Mouse (Mus musculus): ENCODE measurements around the gene Zfp365. TPM values are rescaled to one million over a fixed set of nuclear protein-coding genes. Genes with fewer than 3 reads are reported as not detected.

The Zfp365 gene
- polyA plus RNA-seq, 1 experiment from 2014 or later: 1.9 TPM

GRCm38 (mm10) chr10:67898355-67898935 is 14.0 kb downstream of the Zfp365 start:
- Histone ChIP-seq H3K9me3 (replicated peaks) (no peaks in the 10 kb centered on the region), H3K4me1 (no peaks in the 10 kb centered on the region), H3K27me3 (ENCODE audit: low read depth, poor library complexity, severe bottlenecking) (no peaks in the 10 kb centered on the region), H3K4me3 (no peak overlapping the region), H3K27ac (no peak overlapping the region), H3K36me3 (no peaks in the 10 kb centered on the region)
- WGBS: 95% methylated on average over 9 of the region's 9 CpGs
- DNase-seq (ENCODE audit: low spot score): no peak

- no peak overlapping the region for H3K27ac ChIP-seq
- no peak overlapping the region for H3K4me3 ChIP-seq
- no peaks in the 10 kb centered on the region for H3K36me3 ChIP-seq
- H3K4me1 ChIP-seq: no peaks in the 10 kb centered on the region
- WGBS: 93% methylated on average over 6 of the region's 6 CpGs
- H3K9me3 ChIP-seq (replicated peaks): no peaks in the 10 kb centered on the region
- no peaks in the 10 kb centered on the region for H3K27me3 ChIP-seq (ENCODE audit: low read depth, poor library complexity, severe bottlenecking)
- DNase-seq (ENCODE audit: low spot score): no peak
Measured at GRCm38 (mm10) chr10:67897281-67897680, 15.2 kb downstream of the Zfp365 start.

GRCm38 (mm10) chr10:67894683-67895082 is 17.8 kb downstream of the Zfp365 start:
- Histone ChIP-seq H3K9me3 (replicated peaks) (no peaks in the 10 kb centered on the region), H3K4me3 (no peak overlapping the region), H3K36me3 (no peaks in the 10 kb centered on the region), H3K4me1 (no peaks in the 10 kb centered on the region), H3K27ac (no peak overlapping the region), H3K27me3 (ENCODE audit: low read depth, poor library complexity, severe bottlenecking) (no peaks in the 10 kb centered on the region)
- 93% methylated on average over 7 of the region's 7 CpGs for WGBS
- DNase-seq (ENCODE audit: low spot score): no peak

- Histone ChIP-seq H3K36me3 (no peaks in the 10 kb centered on the region), H3K4me3 (no peak overlapping the region), H3K9me3 (replicated peaks) (no peaks in the 10 kb centered on the region), H3K27ac (no peak overlapping the region), H3K4me1 (no peaks in the 10 kb centered on the region), H3K27me3 (ENCODE audit: low read depth, poor library complexity, severe bottlenecking) (no peaks in the 10 kb centered on the region)
- WGBS: 77% methylated on average over 8 of the region's 8 CpGs
- no peak for DNase-seq (ENCODE audit: low spot score)
Measured at GRCm38 (mm10) chr10:67894059-67894458, 18.4 kb downstream of the Zfp365 start.

- no peaks in the 10 kb centered on the region for H3K9me3 ChIP-seq (replicated peaks)
- H3K36me3 ChIP-seq: no peaks in the 10 kb centered on the region
- DNase-seq (ENCODE audit: low spot score): no peak
- H3K27ac ChIP-seq: no peak overlapping the region
- no peaks in the 10 kb centered on the region for H3K27me3 ChIP-seq (ENCODE audit: low read depth, poor library complexity, severe bottlenecking)
- no peaks in the 10 kb centered on the region for H3K4me1 ChIP-seq
- H3K4me3 ChIP-seq: no peak overlapping the region
- WGBS: 89% methylated on average over 10 of the region's 10 CpGs
Measured at GRCm38 (mm10) chr10:67893226-67893625, 19.2 kb downstream of the Zfp365 start.

GRCm38 (mm10) chr10:67891126-67891525 is 21.3 kb downstream of the Zfp365 start:
- Histone ChIP-seq H3K4me3 (no peak overlapping the region), H3K36me3 (no peaks in the 10 kb centered on the region), H3K27me3 (ENCODE audit: low read depth, poor library complexity, severe bottlenecking) (no peaks in the 10 kb centered on the region), H3K9me3 (replicated peaks) (no peaks in the 10 kb centered on the region), H3K4me1 (no peaks in the 10 kb centered on the region), H3K27ac (no peak overlapping the region)
- 87% methylated on average over 6 of the region's 6 CpGs for WGBS
- no peak for DNase-seq (ENCODE audit: low spot score)

- Histone ChIP-seq H3K4me3 (no peak overlapping the region), H3K36me3 (no peaks in the 10 kb centered on the region), H3K27ac (no peak overlapping the region), H3K4me1 (no peaks in the 10 kb centered on the region), H3K9me3 (replicated peaks) (no peaks in the 10 kb centered on the region), H3K27me3 (ENCODE audit: low read depth, poor library complexity, severe bottlenecking) (no peaks in the 10 kb centered on the region)
- 94% methylated on average over 10 of the region's 10 CpGs for WGBS
- DNase-seq (ENCODE audit: low spot score): no peak
Measured at GRCm38 (mm10) chr10:67887971-67888370, 24.5 kb downstream of the Zfp365 start.

- WGBS: 96% methylated on average over 4 of the region's 4 CpGs
- Histone ChIP-seq H3K9me3 (replicated peaks) (no peaks in the 10 kb centered on the region), H3K36me3 (no peaks in the 10 kb centered on the region), H3K27me3 (ENCODE audit: low read depth, poor library complexity, severe bottlenecking) (no peaks in the 10 kb centered on the region), H3K4me3 (no peak overlapping the region), H3K4me1 (no peaks in the 10 kb centered on the region), H3K27ac (no peak overlapping the region)
- no peak for DNase-seq (ENCODE audit: low spot score)
Measured at GRCm38 (mm10) chr10:67880692-67881091, 31.8 kb downstream of the Zfp365 start.

GRCm38 (mm10) chr10:67871811-67872210 is 40.7 kb downstream of the Zfp365 start:
- Histone ChIP-seq H3K4me3 (no peak overlapping the region), H3K4me1 (no peaks in the 10 kb centered on the region), H3K36me3 (no peaks in the 10 kb centered on the region), H3K9me3 (replicated peaks) (no peaks in the 10 kb centered on the region), H3K27me3 (ENCODE audit: low read depth, poor library complexity, severe bottlenecking) (no peaks in the 10 kb centered on the region), H3K27ac (no peak overlapping the region)
- peak; percentile 61 for DNase-seq (ENCODE audit: low spot score)
- WGBS: 16% methylated on average over 2 of the region's 2 CpGs

- Histone ChIP-seq H3K27ac (no peak overlapping the region), H3K4me1 (no peaks in the 10 kb centered on the region), H3K4me3 (no peak overlapping the region), H3K27me3 (ENCODE audit: low read depth, poor library complexity, severe bottlenecking) (no peaks in the 10 kb centered on the region), H3K36me3 (no peaks in the 10 kb centered on the region), H3K9me3 (replicated peaks) (no peaks in the 10 kb centered on the region)
- 86% methylated on average over 3 of the region's 3 CpGs for WGBS
- DNase-seq (ENCODE audit: low spot score): no peak
Measured at GRCm38 (mm10) chr10:67868234-67868633, 44.2 kb downstream of the Zfp365 start.

- Histone ChIP-seq H3K27ac (no peak overlapping the region), H3K9me3 (replicated peaks) (no peaks in the 10 kb centered on the region), H3K36me3 (no peaks in the 10 kb centered on the region), H3K4me1 (no peaks in the 10 kb centered on the region), H3K27me3 (ENCODE audit: low read depth, poor library complexity, severe bottlenecking) (no peaks in the 10 kb centered on the region), H3K4me3 (no peak overlapping the region)
- WGBS: 93% methylated on average over 6 of the region's 6 CpGs
- DNase-seq (ENCODE audit: low spot score): no peak
Measured at GRCm38 (mm10) chr10:67865841-67866240, 46.6 kb downstream of the Zfp365 start.

- no peaks in the 10 kb centered on the region for H3K27me3 ChIP-seq (ENCODE audit: low read depth, poor library complexity, severe bottlenecking)
- DNase-seq (ENCODE audit: low spot score): no peak
- no peak overlapping the region for H3K4me3 ChIP-seq
- no peaks in the 10 kb centered on the region for H3K4me1 ChIP-seq
- no peak overlapping the region for H3K27ac ChIP-seq
- H3K36me3 ChIP-seq: no peaks in the 10 kb centered on the region
- WGBS: 75% methylated on average over 3 of the region's 3 CpGs
- no peaks in the 10 kb centered on the region for H3K9me3 ChIP-seq (replicated peaks)
Measured at GRCm38 (mm10) chr10:67865063-67865462, 47.4 kb downstream of the Zfp365 start.

GRCm38 (mm10) chr10:67862331-67862730 is 50.1 kb downstream of the Zfp365 start:
- DNase-seq (ENCODE audit: low spot score): peak; percentile 49
- no peak overlapping the region for H3K27ac ChIP-seq
- WGBS: 12% methylated on average over 7 of the region's 7 CpGs

GRCm38 (mm10) chr10:67858878-67859277 is 53.6 kb downstream of the Zfp365 start:
- Histone ChIP-seq H3K27ac (no peak overlapping the region), H3K4me3 (no peak overlapping the region), H3K36me3 (no peaks in the 10 kb centered on the region), H3K27me3 (ENCODE audit: low read depth, poor library complexity, severe bottlenecking) (no peaks in the 10 kb centered on the region), H3K9me3 (replicated peaks) (no peaks in the 10 kb centered on the region), H3K4me1 (no peaks in the 10 kb centered on the region)
- WGBS: 21% methylated on average over 8 of the region's 8 CpGs
- DNase-seq (ENCODE audit: low spot score): peak; percentile 82

More at GRCm38 (mm10) chr10:67862331-67862730, 50.1 kb downstream of the Zfp365 start:
- Histone ChIP-seq H3K4me1 (no peaks in the 10 kb centered on the region), H3K4me3 (no peak overlapping the region), H3K9me3 (replicated peaks) (no peaks in the 10 kb centered on the region), H3K27me3 (ENCODE audit: low read depth, poor library complexity, severe bottlenecking) (no peaks in the 10 kb centered on the region), H3K36me3 (no peaks in the 10 kb centered on the region)

All from limb, embryonic 10.5 days (tissue).